Comparison of ENCODE assay signal across 7 mouse cellular contexts in genomic region chr2:32381141-32381774, GRCm38 (mm10). TPM values are rescaled to one million over a fixed set of nuclear protein-coding genes. Genes with fewer than 3 reads are reported as not detected.
DNase-seq lines count a peak whose midpoint lies in the region; ATAC-seq and TF ChIP-seq lines count a peak whose summit lies in the region.

No protein-coding gene starts in this region.

- H3K4me1 ChIP-seq in bone marrow macrophage, adult 2 months (ENCODE audit: control insufficient read depth, insufficient read depth, low read length): peaks cover 30% of the 10 kb centered on the region
- H3K4me1 ChIP-seq in forebrain, embryonic 11.5 days (replicated peaks; ENCODE audit: control insufficient read depth, insufficient read depth, low read length): peaks cover 6% of the 10 kb centered on the region
- peaks cover 7% of the 10 kb centered on the region for H3K4me1 ChIP-seq in limb, embryonic 13.5 days
- H3K4me1 ChIP-seq in neural tube, embryonic 12.5 days: peaks cover 5% of the 10 kb centered on the region; the same call in 1 of the 2 replicates

- no peaks in the 10 kb centered on the region for H3K9me3 ChIP-seq in forebrain, embryonic 11.5 days (ENCODE audit: control insufficient read depth, low read length)
- H3K9me3 ChIP-seq in limb, embryonic 13.5 days: no peaks in the 10 kb centered on the region
- no peaks in the 10 kb centered on the region for H3K9me3 ChIP-seq in neural tube, embryonic 12.5 days

- intact Hi-C loops in left cerebral cortex, adult 2 months (cut with DNase I): loop anchor here (2.0 kb wide), 1 partner anchor 18 kb away; no protein-coding TSS in a partner anchor
- intact Hi-C loops in left cerebral cortex, postnatal 36 days (cut with DNase I): no loop called here

- peak; percentile 54 for ATAC-seq in forebrain, embryonic 11.5 days (replicated peaks; ENCODE audit: low FRiP score)
- ATAC-seq in limb, embryonic 13.5 days (ENCODE audit: low FRiP score, low read depth): peak; percentile 60
- peak; percentile 63 for ATAC-seq in neural tube, embryonic 12.5 days (ENCODE audit: low FRiP score, low read depth)

- H3K4me3 ChIP-seq in left cerebral cortex, adult 2 months: peak overlapping the region; percentile 88
- peak overlapping the region; percentile 95 for H3K4me3 ChIP-seq in bone marrow macrophage, adult 2 months (ENCODE audit: insufficient read depth, low read length)
- H3K4me3 ChIP-seq in forebrain, embryonic 11.5 days (ENCODE audit: low read depth, low read length): peak overlapping the region; percentile 61
- peak overlapping the region; percentile 72 for H3K4me3 ChIP-seq in limb, embryonic 13.5 days
- H3K4me3 ChIP-seq in neural tube, embryonic 12.5 days: peak overlapping the region; percentile 65

- peak overlapping the region; percentile 39 for H3K9ac ChIP-seq in forebrain, embryonic 11.5 days (ENCODE audit: low read length)
- peak overlapping the region; percentile 72 for H3K9ac ChIP-seq in limb, embryonic 13.5 days
- peak overlapping the region; percentile 70 for H3K9ac ChIP-seq in neural tube, embryonic 12.5 days

- H3K27ac ChIP-seq in left cerebral cortex, adult 2 months: peak overlapping the region; percentile 90
- no peak overlapping the region for H3K27ac ChIP-seq in bone marrow macrophage, adult 2 months (ENCODE audit: insufficient read depth, low read depth, low read length)
- H3K27ac ChIP-seq in forebrain, embryonic 11.5 days (ENCODE audit: low read depth, low read length): no peak overlapping the region
- 0 out of 2 replicates have a peak overlapping the region, but pooled peaks have one; percentile 1 for H3K27ac ChIP-seq in limb, embryonic 13.5 days
- H3K27ac ChIP-seq in neural tube, embryonic 12.5 days: no peak overlapping the region

- H3K4me2 ChIP-seq in forebrain, embryonic 11.5 days (ENCODE audit: low read depth, low read length, severe bottlenecking): peak overlapping the region; percentile 76
- peak overlapping the region; percentile 97 for H3K4me2 ChIP-seq in limb, embryonic 13.5 days (replicated peaks)
- H3K4me2 ChIP-seq in neural tube, embryonic 12.5 days (replicated peaks): peak overlapping the region; percentile 96

- 2% methylated on average over 27 of the region's 27 CpGs for WGBS in forebrain, embryonic 11.5 days
- WGBS in limb, embryonic 13.5 days: 2% methylated on average over 27 of the region's 27 CpGs
- WGBS in neural tube, embryonic 12.5 days: 2% methylated on average over 27 of the region's 27 CpGs

- H3K36me3 ChIP-seq in forebrain, embryonic 11.5 days (ENCODE audit: control insufficient read depth, insufficient read depth, low read length): peaks cover 7% of the 10 kb centered on the region; the same call in 1 of the 2 replicates
- peaks cover 35% of the 10 kb centered on the region for H3K36me3 ChIP-seq in limb, embryonic 13.5 days
- H3K36me3 ChIP-seq in neural tube, embryonic 12.5 days: peaks cover 38% of the 10 kb centered on the region

- TF ChIP-seq CTCF in left cerebral cortex, adult 2 months (IDR thresholded peaks at IDR 0.05): no peak
- no peak for TF ChIP-seq CTCF in bone marrow macrophage, adult 2 months (IDR thresholded peaks at IDR 0.05; ENCODE audit: low read depth, low read length)

- peak in 1 of 2 experiments; percentile 62 for DNase-seq in left cerebral cortex, adult 2 months (ENCODE audit: extremely low spot score in 1 of 2, low spot score in 2 of 2)
- no peak for DNase-seq in left cerebral cortex, postnatal 36 days (ENCODE audit: low spot score in 2 of 2)
- no peak for DNase-seq in forebrain, embryonic 11.5 days (ENCODE audit: low spot score)
- no peak for DNase-seq in ovary, adult 18-20 months (ENCODE audit: low spot score)

- no peak; the same call in 1 of the 2 replicates for TF ChIP-seq POLR2A in bone marrow macrophage, adult 2 months (IDR thresholded peaks at IDR 0.05; ENCODE audit: borderline replicate concordance, low read depth, low read length)

- no peaks in the 10 kb centered on the region for H3K27me3 ChIP-seq in forebrain, embryonic 11.5 days (ENCODE audit: control insufficient read depth, insufficient read depth, low read length)
- H3K27me3 ChIP-seq in limb, embryonic 13.5 days: peaks cover 6% of the 10 kb centered on the region; the same call in 1 of the 2 replicates
- H3K27me3 ChIP-seq in neural tube, embryonic 12.5 days (replicated peaks): peaks cover 14% of the 10 kb centered on the region; the same call in 1 of the 2 replicates

RNA-seq across cellular contexts. Expression of gene 1110008P14Rik, which starts 0.5 kb away (rescaled TPM):
- 100 to 1,000 TPM; 341 to 349 TPM for total RNA-seq in left cerebral cortex, adult 2 months (2021)
- total RNA-seq in left cerebral cortex, postnatal 36 days (2021): 100 to 1,000 TPM; 312 to 437 TPM
- polyA plus RNA-seq in bone marrow macrophage, adult 2 months (2012; ENCODE audit: insufficient read depth, insufficient read length, missing spikeins): 53.8 and 63.3 TPM in 2 replicates
- polyA plus RNA-seq in forebrain, embryonic 11.5 days (2014; fragmentation: Nextera tagmentation; extraction: Ambion mirVana): 37.7 and 45.4 TPM in 2 replicates
- 45.8 and 48.7 TPM in 2 replicates for polyA plus RNA-seq in limb, embryonic 13.5 days (2015; fragmentation: Nextera tagmentation; extraction: Ambion mirVana)
- polyA plus RNA-seq in neural tube, embryonic 12.5 days (2016; fragmentation: Nextera tagmentation; extraction: Ambion mirVana): 86.4 and 87.9 TPM in 2 replicates

RNA-seq across cellular contexts. Expression of gene Lcn2, which starts 6.8 kb away (rescaled TPM):
- 10 to 100 TPM in 1 of 2 experiments, under 1 TPM in 1; 0.44 to 19.4 TPM for total RNA-seq in left cerebral cortex, adult 2 months (2021)
- 1 to 10 TPM in 1 of 2 experiments, under 1 TPM in 1; 0.91 to 1.8 TPM for total RNA-seq in left cerebral cortex, postnatal 36 days (2021)
- 2.1 and 2.4 TPM in 2 replicates for polyA plus RNA-seq in bone marrow macrophage, adult 2 months (2012; ENCODE audit: insufficient read depth, insufficient read length, missing spikeins)
- 0.28 TPM in 1 of 2 replicates, not detected in the other for polyA plus RNA-seq in forebrain, embryonic 11.5 days (2014; fragmentation: Nextera tagmentation; extraction: Ambion mirVana)
- 0.27 and 0.36 TPM in 2 replicates for polyA plus RNA-seq in limb, embryonic 13.5 days (2015; fragmentation: Nextera tagmentation; extraction: Ambion mirVana)
- polyA plus RNA-seq in neural tube, embryonic 12.5 days (2016; fragmentation: Nextera tagmentation; extraction: Ambion mirVana): 0.68 and 1.1 TPM in 2 replicates

RNA-seq across cellular contexts. Expression of gene Ptges2, which starts 14.4 kb away (rescaled TPM):
- total RNA-seq in left cerebral cortex, adult 2 months (2021): 10 to 100 TPM; 47.2 to 47.8 TPM
- 10 to 100 TPM; 40.6 to 54.8 TPM for total RNA-seq in left cerebral cortex, postnatal 36 days (2021)
- 7.4 and 7.9 TPM in 2 replicates for polyA plus RNA-seq in bone marrow macrophage, adult 2 months (2012; ENCODE audit: insufficient read depth, insufficient read length, missing spikeins)
- 28.0 and 29.4 TPM in 2 replicates for polyA plus RNA-seq in forebrain, embryonic 11.5 days (2014; fragmentation: Nextera tagmentation; extraction: Ambion mirVana)
- polyA plus RNA-seq in limb, embryonic 13.5 days (2015; fragmentation: Nextera tagmentation; extraction: Ambion mirVana): 29.8 and 30.1 TPM in 2 replicates
- 35.8 and 40.5 TPM in 2 replicates for polyA plus RNA-seq in neural tube, embryonic 12.5 days (2016; fragmentation: Nextera tagmentation; extraction: Ambion mirVana)

RNA-seq across cellular contexts. Expression of gene Dnm1, which starts 28.1 kb away (rescaled TPM):
- total RNA-seq in left cerebral cortex, adult 2 months (2021): 1,000 to 10,000 TPM; 1,259 to 1,310 TPM
- 1,000 to 10,000 TPM; 1,215 to 1,406 TPM for total RNA-seq in left cerebral cortex, postnatal 36 days (2021)
- polyA plus RNA-seq in bone marrow macrophage, adult 2 months (2012; ENCODE audit: insufficient read depth, insufficient read length, missing spikeins): 0.66 and 1.1 TPM in 2 replicates
- 12.4 and 12.8 TPM in 2 replicates for polyA plus RNA-seq in forebrain, embryonic 11.5 days (2014; fragmentation: Nextera tagmentation; extraction: Ambion mirVana)
- 32.4 and 32.5 TPM in 2 replicates for polyA plus RNA-seq in limb, embryonic 13.5 days (2015; fragmentation: Nextera tagmentation; extraction: Ambion mirVana)
- 35.4 and 41.1 TPM in 2 replicates for polyA plus RNA-seq in neural tube, embryonic 12.5 days (2016; fragmentation: Nextera tagmentation; extraction: Ambion mirVana)

RNA-seq across cellular contexts. Expression of gene Ciz1, which starts 29.1 kb away (rescaled TPM):
- total RNA-seq in left cerebral cortex, adult 2 months (2021): 10 to 100 TPM; 89.7 to 90.1 TPM
- total RNA-seq in left cerebral cortex, postnatal 36 days (2021): 10 to 100 TPM; 60.4 to 97.8 TPM
- polyA plus RNA-seq in bone marrow macrophage, adult 2 months (2012; ENCODE audit: insufficient read depth, insufficient read length, missing spikeins): 101 and 103 TPM in 2 replicates
- 62.6 and 69.0 TPM in 2 replicates for polyA plus RNA-seq in forebrain, embryonic 11.5 days (2014; fragmentation: Nextera tagmentation; extraction: Ambion mirVana)
- polyA plus RNA-seq in limb, embryonic 13.5 days (2015; fragmentation: Nextera tagmentation; extraction: Ambion mirVana): 49.8 and 54.9 TPM in 2 replicates
- polyA plus RNA-seq in neural tube, embryonic 12.5 days (2016; fragmentation: Nextera tagmentation; extraction: Ambion mirVana): 55.8 and 57.6 TPM in 2 replicates

Comparison
In these comparisons a context has a peak if more than half of its experiments do, and no peak if none do; other contexts are left out.
1. H3K27ac ChIP-seq: peak in left cerebral cortex, adult 2 months (single experiment) and limb, embryonic 13.5 days (single experiment); none in bone marrow macrophage, adult 2 months (single experiment), forebrain, embryonic 11.5 days (single experiment) and neural tube, embryonic 12.5 days (single experiment).
2. Peak in every context shown above with its lines, with median percentiles within 50 percentile points of each other: H3K4me3 ChIP-seq, ATAC-seq, H3K4me2 ChIP-seq and H3K9ac ChIP-seq.